Mouse (Mus musculus) G1E (cell line): ENCODE data around the gene Slc1a4. TPM values are rescaled to one million over a fixed set of nuclear protein-coding genes. Genes with fewer than 3 reads are reported as not detected.

ENCODE experiments used
- ATAC-seq: 2 replicates; pipeline ENCODE4 v1.8.0; 2016; ENCODE audit warnings: mild to moderate bottlenecking; ENCODE audit not compliant: insufficient number of reproducible peaks, poor library complexity, low FRiP score, severe bottlenecking; ENCODE audit errors: extremely low read depth
- DNase-seq: peaks from one replicate; pipeline ENCODE4 v3.0.0; 2012; ENCODE audit warnings: low spot score
- H3K27me3 ChIP-seq: 2 replicates; pipeline ENCODE4 v1.6.1; 2012; ENCODE audit warnings: mild to moderate bottlenecking, low read length, inconsistent platforms; ENCODE audit not compliant: insufficient read depth
- H3K36me3 ChIP-seq: replicated peaks from 2 replicates; pipeline ENCODE3; 2012; ENCODE audit warnings: mild to moderate bottlenecking, inconsistent platforms
- H3K4me1 ChIP-seq: 2 replicates; pipeline ENCODE4 v1.6.1; 2012; ENCODE audit warnings: low read depth, low read length, inconsistent platforms, mixed read lengths; ENCODE audit not compliant: insufficient read depth
- H3K4me3 ChIP-seq: 2 replicates; pipeline ENCODE4 v1.5.1; 2012; ENCODE audit warnings: low read depth, mild to moderate bottlenecking, inconsistent platforms, low read length, moderate library complexity, mixed read lengths
- H3K9me3 ChIP-seq: replicated peaks from 2 replicates; pipeline ENCODE4 v1.6.1; 2012; ENCODE audit warnings: inconsistent platforms
- CTCF ChIP-seq: IDR thresholded peaks from 2 replicates; pipeline ENCODE4 v1.5.1; 2012; ENCODE audit warnings: low read depth, low read length, inconsistent platforms, mixed read lengths
- GATA1 ChIP-seq: IDR thresholded peaks from 2 replicates; pipeline ENCODE4 v1.6.1; 2012; ENCODE audit warnings: borderline replicate concordance, low read length, inconsistent platforms, mixed read lengths
- GATA2 ChIP-seq: IDR thresholded peaks from 2 replicates; pipeline ENCODE4 v1.6.1; 2012; ENCODE audit warnings: low read depth, low read length, inconsistent platforms, borderline replicate concordance
- POLR2AphosphoS5 ChIP-seq: IDR thresholded peaks from 2 replicates; pipeline ENCODE4 v1.6.1; 2012; ENCODE audit warnings: low read depth, low read length, inconsistent platforms; ENCODE audit not compliant: insufficient replicate concordance
- TAL1 ChIP-seq: conservative IDR thresholded peaks from 2 replicates; pipeline ENCODE4 v1.6.1; 2012; ENCODE audit warnings: low read depth, low read length, inconsistent platforms, mixed read lengths
- polyA plus RNA-seq: library from polyadenylated mRNA; stranded (reverse); fragments of >175 nt; gene quantifications from 2 replicates; pipeline ENCODE4 v1.2.3, GENCODE M21; 2012
- total RNA-seq, 2 experiments: library from RNA; stranded (forward) in 1 of 2; stranded (reverse) in 1 of 2; fragments of 200-1000 nt in 1 of 2; fragments of >200 nt in 1 of 2; fragmentation: Nextera tagmentation in 1 of 2; gene quantifications; 2 replicates each; pipeline ENCODE4 v1.2.3; 2014 to 2017

Slc1a4 gene
- total and polyA plus RNA-seq, 3 experiments = 0.71 to 7.2 (median 6.1) TPM

DNA sequence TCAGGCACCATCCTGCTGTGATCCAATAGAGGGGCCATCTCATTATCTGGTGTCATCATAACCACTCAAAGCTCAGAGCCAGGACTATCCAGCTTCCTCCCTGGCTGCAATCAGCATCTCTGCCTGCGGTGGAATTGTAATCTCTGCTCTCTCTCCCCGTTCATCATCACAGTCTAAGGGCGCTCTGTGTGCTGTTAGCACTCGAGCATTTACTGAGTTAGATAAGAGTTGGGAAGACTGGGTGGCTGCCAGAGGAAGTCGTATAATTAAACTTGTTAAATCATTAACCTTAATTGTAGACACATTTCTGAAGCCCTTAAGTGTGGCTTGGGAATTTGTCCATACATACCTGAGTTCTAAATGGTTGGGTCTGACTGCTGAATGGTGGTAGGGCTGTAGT, 53.8 kb downstream of the Slc1a4 start:
- no peak overlapping the region for H3K4me3 ChIP-seq
- no peaks in the 10 kb centered on the region for H3K4me1 ChIP-seq
- DNase-seq (no peak), ATAC-seq (no peak)
- H3K9me3 ChIP-seq = no peaks in the 10 kb centered on the region
- no peak for TF ChIP-seq GATA2
- no peak for TF ChIP-seq CTCF
- TF ChIP-seq TAL1 = no peak
- no peak for TF ChIP-seq POLR2AphosphoS5
- no peak for TF ChIP-seq GATA1
- no peaks in the 10 kb centered on the region for H3K36me3 ChIP-seq
- peaks cover 12% of the 10 kb centered on the region for H3K27me3 ChIP-seq

DNA sequence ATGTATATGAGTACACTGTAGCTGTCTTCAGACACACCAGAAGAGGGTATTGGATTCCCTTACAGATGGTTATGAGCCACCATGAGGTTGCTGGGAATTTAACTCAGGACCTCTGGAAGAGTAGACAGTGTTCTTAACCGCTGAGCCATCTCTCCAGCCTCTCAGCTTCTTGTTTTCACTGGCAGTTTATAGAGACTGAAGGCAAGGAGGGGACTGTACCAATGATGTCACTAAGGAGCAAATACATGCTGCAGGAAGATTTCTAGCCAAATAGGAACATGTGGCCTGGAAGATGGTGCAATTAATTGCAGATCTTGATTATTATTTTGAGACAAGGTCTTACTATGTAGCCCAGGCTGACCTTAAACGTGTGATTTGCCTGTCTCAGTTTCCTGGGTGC, 55.4 kb downstream of the Slc1a4 start:
- H3K4me3 ChIP-seq = no peak overlapping the region
- ATAC-seq (no peak), DNase-seq (no peak)
- TF ChIP-seq POLR2AphosphoS5 (no peak), CTCF (no peak), GATA1 (no peak), GATA2 (no peak), TAL1 (no peak)
- H3K9me3 ChIP-seq = no peaks in the 10 kb centered on the region
- H3K27me3 ChIP-seq = peaks cover 12% of the 10 kb centered on the region
- no peaks in the 10 kb centered on the region for H3K36me3 ChIP-seq
- H3K4me1 ChIP-seq = no peaks in the 10 kb centered on the region

GRCm38 (mm10) chr11:20275974-20276373, 56.5 kb downstream of the Slc1a4 start:
- ATAC-seq = no peak
- no peaks in the 10 kb centered on the region for H3K9me3 ChIP-seq
- no peaks in the 10 kb centered on the region for H3K36me3 ChIP-seq
- DNase-seq = no peak
- TF ChIP-seq TAL1 = no peak
- no peak for TF ChIP-seq GATA2
- no peak for TF ChIP-seq POLR2AphosphoS5
- no peak for TF ChIP-seq GATA1
- TF ChIP-seq CTCF = no peak
- H3K27me3 ChIP-seq = peaks cover 15% of the 10 kb centered on the region
- H3K4me3 ChIP-seq = no peak overlapping the region
- H3K4me1 ChIP-seq = no peaks in the 10 kb centered on the region

DNA sequence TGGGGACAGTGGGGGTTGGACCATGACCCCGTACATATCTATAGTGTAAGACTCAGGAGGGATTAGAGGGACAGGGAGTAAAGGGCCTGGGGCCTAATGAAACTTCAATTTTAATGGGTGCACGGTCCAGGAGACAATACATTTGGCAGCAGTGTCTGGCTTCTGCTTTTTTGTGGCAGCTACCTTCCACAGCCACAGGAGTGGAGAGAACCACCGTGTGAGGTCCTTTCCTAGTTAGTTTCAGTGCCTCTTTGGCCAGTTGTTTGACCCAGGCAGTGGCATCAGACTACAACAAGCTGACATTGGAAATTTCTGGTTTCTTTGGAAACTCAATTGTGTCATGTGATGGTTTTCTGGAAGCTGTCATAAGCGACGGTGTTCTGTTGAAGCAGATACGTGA, 62.6 kb downstream of the Slc1a4 start:
- Histone ChIP-seq H3K9me3 (no peaks in the 10 kb centered on the region), H3K36me3 (no peaks in the 10 kb centered on the region), H3K4me3 (no peak overlapping the region), H3K4me1 (no peaks in the 10 kb centered on the region), H3K27me3 (peaks cover 8% of the 10 kb centered on the region; the same call in 1 of the 2 replicates)
- DNase-seq = no peak
- no peak for ATAC-seq
- TF ChIP-seq CTCF (no peak), TAL1 (no peak), GATA2 (no peak), POLR2AphosphoS5 (no peak), GATA1 (no peak)

DNA sequence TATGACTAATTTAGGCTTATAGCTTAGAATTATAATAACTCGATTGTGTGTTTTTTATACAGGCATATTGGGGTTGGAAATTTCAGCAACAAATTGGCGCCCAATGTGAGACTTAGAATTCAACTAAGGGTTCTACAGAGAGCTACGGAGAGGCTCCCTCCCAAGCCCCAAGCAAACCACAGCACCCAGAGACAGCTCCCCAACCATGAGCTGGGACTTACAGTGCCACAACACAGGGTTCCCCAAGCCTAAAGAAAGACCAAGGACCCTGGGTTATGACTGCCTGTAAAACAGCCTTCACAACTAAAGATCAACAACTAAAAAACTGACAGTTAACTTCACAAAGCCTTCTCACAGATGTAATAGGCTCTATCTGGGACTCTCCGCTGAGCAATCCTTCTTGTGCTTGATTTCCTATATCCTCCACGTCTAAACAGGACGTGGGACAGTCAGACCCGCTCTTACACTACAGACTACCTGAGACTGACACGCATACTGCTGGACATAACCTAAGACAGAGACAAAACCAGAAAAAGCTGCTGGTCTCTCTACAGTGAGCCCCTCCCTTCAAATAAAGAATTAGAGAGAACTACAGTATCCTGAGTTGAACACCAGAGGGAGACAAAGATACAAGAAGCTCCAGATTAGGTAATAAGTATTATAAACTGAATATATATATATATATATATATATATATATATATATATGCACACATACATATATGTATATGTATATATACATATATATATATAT, 69.7 kb downstream of the Slc1a4 start:
- DNase-seq (peak; percentile 14), ATAC-seq (no peak)
- Histone ChIP-seq H3K4me1 (no peaks in the 10 kb centered on the region), H3K36me3 (no peaks in the 10 kb centered on the region), H3K27me3 (peaks cover 19% of the 10 kb centered on the region), H3K9me3 (no peaks in the 10 kb centered on the region), H3K4me3 (no peak overlapping the region)
- TF ChIP-seq POLR2AphosphoS5 (no peak), TAL1 (no peak), GATA1 (no peak), GATA2 (no peak), CTCF (no peak)

- Histone ChIP-seq H3K4me1 (peaks cover 13% of the 10 kb centered on the region), H3K9me3 (no peaks in the 10 kb centered on the region; the same call in 1 of the 2 replicates), H3K27me3 (peaks cover 22% of the 10 kb centered on the region), H3K36me3 (no peaks in the 10 kb centered on the region), H3K4me3 (no peak overlapping the region)
- no peak for ATAC-seq
- no peak for DNase-seq
- TF ChIP-seq POLR2AphosphoS5 = no peak
- TF ChIP-seq CTCF = no peak
- no peak for TF ChIP-seq GATA2
- TF ChIP-seq GATA1 = no peak
- TF ChIP-seq TAL1 = no peak
Measured at GRCm38 (mm10) chr11:20254791-20255190, 77.7 kb downstream of the Slc1a4 start.
